Mouse (Mus musculus) MEL (cell line): ENCODE measurements around the gene Zbtb20. TPM values are rescaled to one million over a fixed set of nuclear protein-coding genes. Genes with fewer than 3 reads are reported as not detected.

Source experiments
- DNase-seq: peaks from one replicate; pipeline ENCODE4 v3.0.0; 2011; ENCODE audit warnings: low read depth, low spot score
- H3K27ac ChIP-seq: 2 replicates; pipeline ENCODE4 v1.5.1; 2012; ENCODE audit warnings: low read depth, mild to moderate bottlenecking, control low read depth, low read length, moderate library complexity; ENCODE audit not compliant: control insufficient read depth
- H3K27me3 ChIP-seq, 2 experiments: fragments of 150-350 bp in 1 of 2; sonication (generic) in 1 of 2; 2 replicates each; pipeline ENCODE4 v1.6.1; 2012; ENCODE audit warnings: low read length in 2 of 2, mild to moderate bottlenecking in 2 of 2, improper control_type of control experiment in 1 of 2, moderate library complexity in 1 of 2; ENCODE audit not compliant: insufficient read depth in 2 of 2, control insufficient read depth in 1 of 2
- H3K36me3 ChIP-seq, 2 experiments: 2 replicates each; pipeline ENCODE4 v1.6.1; 2012 to 2014; ENCODE audit warnings: low read length in 2 of 2, improper control_type of control experiment in 1 of 2, inconsistent platforms in 1 of 2, mild to moderate bottlenecking in 1 of 2; ENCODE audit not compliant: insufficient read depth in 2 of 2, control insufficient read depth in 1 of 2
- H3K4me1 ChIP-seq, 2 experiments: fragments of 150-350 bp in 1 of 2; sonication (generic) in 1 of 2; 2 replicates each; pipeline ENCODE4 v1.6.1; 2012; ENCODE audit warnings: low read length in 2 of 2, improper control_type of control experiment in 1 of 2, mild to moderate bottlenecking in 1 of 2; ENCODE audit not compliant: insufficient read depth in 2 of 2, control insufficient read depth in 1 of 2
- H3K4me3 ChIP-seq, 2 experiments: fragments of 150-350 bp in 1 of 2; sonication (generic) in 1 of 2; 2 replicates each; pipeline ENCODE4 v1.5.1; 2012; ENCODE audit warnings: low read depth in 2 of 2, low read length in 2 of 2, mild to moderate bottlenecking in 2 of 2, moderate library complexity in 2 of 2, control low read depth in 1 of 2, improper control_type of control experiment in 1 of 2; ENCODE audit not compliant: control insufficient read depth in 1 of 2, insufficient read depth in 1 of 2
- H3K79me2 ChIP-seq: 2 replicates; pipeline ENCODE4 v1.6.1; 2012; ENCODE audit warnings: mild to moderate bottlenecking, low read length, moderate library complexity; ENCODE audit not compliant: control insufficient read depth, poor library complexity, insufficient read depth
- H3K9ac ChIP-seq: 2 replicates; pipeline ENCODE4 v1.6.1; 2012; ENCODE audit warnings: low read depth, mild to moderate bottlenecking, control low read depth, low read length, moderate library complexity; ENCODE audit not compliant: control insufficient read depth, poor library complexity, severe bottlenecking
- H3K9me3 ChIP-seq: fragments of 150-350 bp; sonication (generic); replicated peaks from 2 replicates; pipeline ENCODE4 v1.6.1; 2012; ENCODE audit warnings: mild to moderate bottlenecking, low read length, improper control_type of control experiment, moderate library complexity; ENCODE audit not compliant: insufficient read depth
- BHLHE40 ChIP-seq: IDR thresholded peaks from 2 replicates; pipeline ENCODE4 v1.6.1; 2012; ENCODE audit warnings: low read depth, mild to moderate bottlenecking, inconsistent platforms, low read length, improper control_type of control experiment, borderline replicate concordance
- CHD1 ChIP-seq: IDR thresholded peaks from 2 replicates; pipeline ENCODE4 v1.6.1; 2012; ENCODE audit warnings: low read depth, mild to moderate bottlenecking, inconsistent platforms, low read length, improper control_type of control experiment
- E2F4 ChIP-seq: IDR thresholded peaks from 2 replicates; pipeline ENCODE4 v1.6.1; 2011; ENCODE audit warnings: low read depth, low read length, improper control_type of control experiment, borderline replicate concordance
- ELF1 ChIP-seq: IDR thresholded peaks from 2 replicates; pipeline ENCODE4 v1.6.1; 2014; ENCODE audit warnings: low read depth, mild to moderate bottlenecking, inconsistent platforms, low read length, improper control_type of control experiment, moderate library complexity
- EP300 ChIP-seq, 2 experiments: IDR thresholded peaks; 2 replicates each; pipeline ENCODE4 v1.6.1; 2011; ENCODE audit warnings: improper control_type of control experiment in 2 of 2, low read length in 2 of 2, low read depth in 1 of 2, mild to moderate bottlenecking in 1 of 2
- ETS1 ChIP-seq: IDR thresholded peaks from 2 replicates; pipeline ENCODE4 v1.6.1; 2012; ENCODE audit warnings: low read depth, mild to moderate bottlenecking, inconsistent platforms, low read length, improper control_type of control experiment, moderate library complexity
- GABPA ChIP-seq: IDR thresholded peaks from 2 replicates; pipeline ENCODE4 v1.6.1; 2012; ENCODE audit warnings: low read depth, mild to moderate bottlenecking, inconsistent platforms, low read length, improper control_type of control experiment, moderate library complexity
- GATA1 ChIP-seq: IDR thresholded peaks from 2 replicates; pipeline ENCODE4 v1.6.1; 2011; ENCODE audit warnings: low read depth, low read length, improper control_type of control experiment
- HCFC1 ChIP-seq: IDR thresholded peaks from 2 replicates; pipeline ENCODE4 v1.6.1; 2012; ENCODE audit warnings: low read depth, mild to moderate bottlenecking, inconsistent platforms, low read length, improper control_type of control experiment, moderate library complexity
- JUND ChIP-seq: IDR thresholded peaks from 2 replicates; pipeline ENCODE4 v1.6.1; 2011; ENCODE audit warnings: low read depth, mild to moderate bottlenecking, improper control_type of control experiment, low read length
- MAFK ChIP-seq: IDR thresholded peaks from 2 replicates; pipeline ENCODE4 v1.6.1; 2011; ENCODE audit warnings: low read depth, mild to moderate bottlenecking, low read length, improper control_type of control experiment, borderline replicate concordance
- MAZ ChIP-seq: IDR thresholded peaks from 2 replicates; pipeline ENCODE4 v1.6.1; 2012; ENCODE audit warnings: low read depth, mild to moderate bottlenecking, inconsistent platforms, low read length, improper control_type of control experiment
- MEF2A ChIP-seq: IDR thresholded peaks from 2 replicates; pipeline ENCODE4 v1.6.1; 2014; ENCODE audit warnings: low read depth, mild to moderate bottlenecking, inconsistent platforms, low read length, improper control_type of control experiment; ENCODE audit not compliant: poor library complexity, insufficient replicate concordance, severe bottlenecking; ENCODE audit errors: extremely low read depth
- MYB ChIP-seq: IDR thresholded peaks from 2 replicates; pipeline ENCODE4 v1.6.1; 2011; ENCODE audit warnings: mild to moderate bottlenecking, low read depth, low read length, improper control_type of control experiment
- NELFE ChIP-seq: IDR thresholded peaks from 2 replicates; pipeline ENCODE4 v1.6.1; 2011; ENCODE audit warnings: low read depth, low read length, improper control_type of control experiment
- NRF1 ChIP-seq: IDR thresholded peaks from 2 replicates; pipeline ENCODE4 v1.6.1; 2014; ENCODE audit warnings: low read depth, mild to moderate bottlenecking, inconsistent platforms, low read length, improper control_type of control experiment, moderate library complexity; ENCODE audit not compliant: poor library complexity, insufficient read depth, severe bottlenecking
- POLR2AphosphoS2 ChIP-seq: IDR thresholded peaks from 2 replicates; pipeline ENCODE4 v1.6.1; 2011; ENCODE audit warnings: low read length, improper control_type of control experiment
- POLR2AphosphoS5 ChIP-seq: IDR thresholded peaks from 2 replicates; pipeline ENCODE4 v1.6.1; 2012; ENCODE audit warnings: low read depth, borderline replicate concordance, mild to moderate bottlenecking, inconsistent platforms, low read length, moderate library complexity, mixed read lengths
- SMC3 ChIP-seq: IDR thresholded peaks from 2 replicates; pipeline ENCODE4 v1.6.1; 2011; ENCODE audit warnings: low read depth, low read length, improper control_type of control experiment
- TBP ChIP-seq: IDR thresholded peaks from 2 replicates; pipeline ENCODE4 v1.8.0; 2011; ENCODE audit warnings: low read depth, low read length, improper control_type of control experiment
- UBTF ChIP-seq: IDR thresholded peaks from 2 replicates; pipeline ENCODE4 v1.6.1; 2012; ENCODE audit warnings: low read depth, mild to moderate bottlenecking, inconsistent platforms, low read length, improper control_type of control experiment, moderate library complexity, borderline replicate concordance; ENCODE audit not compliant: insufficient read depth
- USF1 ChIP-seq: IDR thresholded peaks from 2 replicates; pipeline ENCODE4 v1.6.1; 2014; ENCODE audit warnings: low read depth, mild to moderate bottlenecking, inconsistent platforms, low read length, improper control_type of control experiment, moderate library complexity
- USF2 ChIP-seq, 2 experiments: IDR thresholded peaks; 2 replicates each; pipeline ENCODE4 v1.6.1; 2011 to 2012; ENCODE audit warnings: improper control_type of control experiment in 2 of 2, low read length in 2 of 2, borderline replicate concordance in 1 of 2, inconsistent platforms in 1 of 2, low read depth in 1 of 2, mild to moderate bottlenecking in 1 of 2; ENCODE audit not compliant: insufficient read depth in 1 of 2
- ZC3H11A ChIP-seq: IDR thresholded peaks from 2 replicates; pipeline ENCODE4 v1.6.1; 2012; ENCODE audit warnings: low read depth, mild to moderate bottlenecking, inconsistent platforms, low read length, improper control_type of control experiment
- ZKSCAN1 ChIP-seq: IDR thresholded peaks from 2 replicates; pipeline ENCODE4 v1.6.1; 2012; ENCODE audit warnings: low read depth, mild to moderate bottlenecking, inconsistent platforms, low read length, improper control_type of control experiment, moderate library complexity
- ZMIZ1 ChIP-seq: IDR thresholded peaks from 2 replicates; pipeline ENCODE4 v1.6.1; 2012; ENCODE audit warnings: low read depth, mild to moderate bottlenecking, inconsistent platforms, low read length, improper control_type of control experiment, moderate library complexity
- ZNF384 ChIP-seq: IDR thresholded peaks from 2 replicates; pipeline ENCODE4 v1.6.1; 2012; ENCODE audit warnings: low read depth, mild to moderate bottlenecking, inconsistent platforms, low read length, improper control_type of control experiment
- polyA plus RNA-seq, 2 experiments: library from polyadenylated mRNA; stranded (reverse) in 1 of 2; unstranded in 1 of 2; fragments of >175 nt in 1 of 2; fragments of >200 nt in 1 of 2; gene quantifications; 2 replicates each; pipeline versions ENCODE4 v1.2.1 to v1.2.4; 2012; ENCODE audit warnings: low replicate concordance in 2 of 2, low read depth in 1 of 2; ENCODE audit not compliant: insufficient read length in 2 of 2, insufficient read depth in 1 of 2, missing spikeins in 1 of 2
- total RNA-seq: library from RNA; depleted of rRNA; stranded (reverse); fragments of 300-350 nt; gene quantifications from 2 replicates; pipeline ENCODE4 v1.2.3, GENCODE M21; 2012

The Zbtb20 gene
- total and polyA plus RNA-seq, 3 experiments = 0.17 to 0.27 TPM; not detected in 1

DNA sequence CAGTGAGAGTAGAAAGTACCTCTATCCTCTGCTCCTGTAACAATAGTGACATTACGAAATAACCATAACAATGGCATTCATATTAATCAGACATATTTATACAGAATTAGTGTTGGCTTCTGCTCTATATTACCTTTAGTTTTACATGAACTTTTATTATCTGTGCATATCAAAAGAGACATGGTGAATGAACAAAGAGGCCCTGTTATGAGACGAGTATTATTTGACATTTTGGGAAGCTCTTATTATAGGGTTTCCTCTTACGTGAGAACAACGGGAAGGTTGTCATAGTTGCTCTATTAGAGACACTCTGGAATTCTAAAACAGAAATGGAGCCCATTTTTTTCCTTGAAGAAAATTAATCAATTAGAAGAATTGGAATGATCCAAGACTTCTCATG, 161.6 kb downstream of the Zbtb20 start:
- Histone ChIP-seq H3K27me3 (no peaks in the 10 kb centered on the region), H3K9me3 (no peaks in the 10 kb centered on the region), H3K9ac (no peak overlapping the region), H3K4me3 (no peak overlapping the region), H3K36me3 (no peaks in the 10 kb centered on the region), H3K27ac (no peak overlapping the region), H3K4me1 (no peaks in the 10 kb centered on the region), H3K79me2 (no peaks in the 10 kb centered on the region)
- no peak for DNase-seq
- TF ChIP-seq MAFK (no peak), TBP (no peak), ETS1 (no peak), HCFC1 (no peak), BHLHE40 (no peak), ELF1 (no peak), UBTF (no peak), NRF1 (no peak), CHD1 (no peak), GABPA (no peak), ZC3H11A (no peak), SMC3 (no peak), EP300 (IDR thresholded peaks at IDR 0.05; ENCODE audit: low read depth in 1 of 2, low read length in 2 of 2) (no peak), NELFE (no peak), E2F4 (no peak), ZMIZ1 (no peak), ZKSCAN1 (no peak), POLR2AphosphoS2 (no peak)

DNA sequence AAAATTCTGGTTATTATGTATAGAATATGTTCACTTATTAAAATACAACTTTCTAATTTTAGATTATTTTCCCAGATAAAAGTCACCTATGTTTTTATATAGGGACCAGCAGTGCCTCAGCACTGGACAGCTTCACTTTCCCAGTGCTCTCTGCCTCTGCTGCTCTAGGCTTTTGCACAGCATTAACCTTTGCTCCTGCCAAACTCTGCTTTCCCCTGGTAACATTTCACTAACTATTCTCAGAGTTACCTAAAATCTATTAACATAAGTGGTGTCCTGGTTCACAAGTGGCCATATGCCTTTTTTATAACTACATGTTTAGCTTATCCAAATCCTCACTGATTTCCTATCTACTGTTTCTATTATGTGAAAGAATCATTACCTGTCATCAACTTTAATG, 169.9 kb downstream of the Zbtb20 start:
- H3K79me2 ChIP-seq = no peaks in the 10 kb centered on the region
- no peak for DNase-seq
- no peak overlapping the region for H3K9ac ChIP-seq
- H3K4me3 ChIP-seq = no peak overlapping the region
- H3K9me3 ChIP-seq = no peaks in the 10 kb centered on the region
- H3K36me3 ChIP-seq = no peaks in the 10 kb centered on the region
- TF ChIP-seq BHLHE40 (no peak), USF2 (IDR thresholded peaks at IDR 0.05; ENCODE audit: borderline replicate concordance in 1 of 2, insufficient read depth in 1 of 2, low read depth in 1 of 2, low read length in 2 of 2) (no peak), GATA1 (no peak), ZNF384 (no peak), POLR2AphosphoS5 (no peak), JUND (no peak), USF1 (no peak), UBTF (no peak), GABPA (no peak), ZMIZ1 (no peak), MAZ (no peak), HCFC1 (no peak), SMC3 (no peak), MYB (no peak), MAFK (no peak), MEF2A (no peak)
- H3K27ac ChIP-seq = no peak overlapping the region
- H3K4me1 ChIP-seq = no peaks in the 10 kb centered on the region
- no peaks in the 10 kb centered on the region for H3K27me3 ChIP-seq
